Mouse (Mus musculus): Measurements from ENCODE around the gene Cdh13. TPM values are rescaled to one million over a fixed set of nuclear protein-coding genes. Genes with fewer than 3 reads are reported as not detected.

Cdh13 gene
- polyA plus RNA-seq, 1 experiment from 2014 or later: 0.45 TPM

- no peaks in the 10 kb centered on the region for H3K27me3 ChIP-seq
- DNase-seq: no peak
- 76% methylated on average over 10 of the region's 10 CpGs for WGBS (ENCODE audit: insufficient replicate concordance)
Measured at GRCm38 (mm10) chr8:118422624-118423023, 139.1 kb downstream of the Cdh13 start.

GRCm38 (mm10) chr8:118428941-118429340, 145.4 kb downstream of the Cdh13 start:
- Histone ChIP-seq H3K9me3 (replicated peaks) (no peaks in the 10 kb centered on the region), H3K9ac (no peak overlapping the region), H3K27me3 (no peaks in the 10 kb centered on the region), H3K4me1 (replicated peaks) (no peaks in the 10 kb centered on the region), H3K27ac (no peak overlapping the region), H3K4me2 (no peak overlapping the region), H3K4me3 (replicated peaks) (no peak overlapping the region), H3K36me3 (no peaks in the 10 kb centered on the region)
- ATAC-seq (ENCODE audit: low read depth) (no peak), DNase-seq (no peak)
- 70% methylated on average over 7 of the region's 7 CpGs for WGBS (ENCODE audit: insufficient replicate concordance)

More at GRCm38 (mm10) chr8:118422624-118423023, 139.1 kb downstream of the Cdh13 start:
- 0 out of 2 replicates have a peak, but pooled peaks cover 3% of the 10 kb centered on the region for H3K9me3 ChIP-seq (replicated peaks)
- H3K36me3 ChIP-seq: no peaks in the 10 kb centered on the region
- H3K4me1 ChIP-seq (replicated peaks): no peaks in the 10 kb centered on the region
- ATAC-seq (ENCODE audit: low read depth): no peak
- no peak overlapping the region for H3K9ac ChIP-seq
- H3K4me3 ChIP-seq (replicated peaks): no peak overlapping the region
- H3K4me2 ChIP-seq: no peak overlapping the region
- H3K27ac ChIP-seq: no peak overlapping the region

GRCm38 (mm10) chr8:118431731-118432440, 148.4 kb downstream of the Cdh13 start:
- H3K4me2 ChIP-seq: no peak overlapping the region

GRCm38 (mm10) chr8:118433553-118434180, 150.1 kb downstream of the Cdh13 start:
- H3K9me3 ChIP-seq (replicated peaks): no peaks in the 10 kb centered on the region
- DNase-seq (no peak), ATAC-seq (ENCODE audit: low read depth) (no peak)
- no peaks in the 10 kb centered on the region for H3K4me1 ChIP-seq (replicated peaks)
- no peak overlapping the region for H3K4me3 ChIP-seq (replicated peaks)
- no peak overlapping the region for H3K9ac ChIP-seq
- no peak overlapping the region for H3K4me2 ChIP-seq
- no peaks in the 10 kb centered on the region for H3K36me3 ChIP-seq
- no peaks in the 10 kb centered on the region for H3K27me3 ChIP-seq
- no peak overlapping the region for H3K27ac ChIP-seq
- 59% methylated on average over 3 of the region's 3 CpGs for WGBS (ENCODE audit: insufficient replicate concordance)

More at GRCm38 (mm10) chr8:118431731-118432440, 148.4 kb downstream of the Cdh13 start:
- Histone ChIP-seq H3K27me3 (no peaks in the 10 kb centered on the region), H3K9me3 (replicated peaks) (no peaks in the 10 kb centered on the region), H3K4me1 (replicated peaks) (no peaks in the 10 kb centered on the region), H3K36me3 (no peaks in the 10 kb centered on the region), H3K9ac (no peak overlapping the region), H3K4me3 (replicated peaks) (no peak overlapping the region), H3K27ac (no peak overlapping the region)
- WGBS (ENCODE audit: insufficient replicate concordance): 57% methylated on average over 11 of the region's 11 CpGs
- ATAC-seq (ENCODE audit: low read depth): no peak
- no peak for DNase-seq

GRCm38 (mm10) chr8:118436751-118437150, 153.2 kb downstream of the Cdh13 start:
- no peaks in the 10 kb centered on the region for H3K4me1 ChIP-seq (replicated peaks)
- no peak for DNase-seq
- H3K36me3 ChIP-seq: no peaks in the 10 kb centered on the region
- no peak overlapping the region for H3K27ac ChIP-seq
- H3K9ac ChIP-seq: no peak overlapping the region
- no peak overlapping the region for H3K4me2 ChIP-seq
- 57% methylated on average over 5 of the region's 5 CpGs for WGBS (ENCODE audit: insufficient replicate concordance)
- ATAC-seq (ENCODE audit: low read depth): no peak
- H3K27me3 ChIP-seq: no peaks in the 10 kb centered on the region
- H3K4me3 ChIP-seq (replicated peaks): no peak overlapping the region
- peaks cover 2% of the 10 kb centered on the region; the same call in 1 of the 2 replicates for H3K9me3 ChIP-seq (replicated peaks)

- WGBS (ENCODE audit: insufficient replicate concordance): 80% methylated on average over 10 of the region's 10 CpGs
- no peak overlapping the region for H3K4me2 ChIP-seq
- peaks cover 4% of the 10 kb centered on the region; the same call in 1 of the 2 replicates for H3K9me3 ChIP-seq (replicated peaks)
- H3K36me3 ChIP-seq: no peaks in the 10 kb centered on the region
- no peak overlapping the region for H3K9ac ChIP-seq
- no peaks in the 10 kb centered on the region for H3K27me3 ChIP-seq
- H3K4me1 ChIP-seq (replicated peaks): no peaks in the 10 kb centered on the region
- no peak overlapping the region for H3K4me3 ChIP-seq (replicated peaks)
- no peak for ATAC-seq (ENCODE audit: low read depth)
- no peak for DNase-seq
- H3K27ac ChIP-seq: no peak overlapping the region
Measured at GRCm38 (mm10) chr8:118437152-118437551, 153.6 kb downstream of the Cdh13 start.

- Histone ChIP-seq H3K4me2 (no peak overlapping the region), H3K9me3 (replicated peaks) (peaks cover 4% of the 10 kb centered on the region; the same call in 1 of the 2 replicates), H3K4me3 (replicated peaks) (no peak overlapping the region), H3K4me1 (replicated peaks) (no peaks in the 10 kb centered on the region), H3K27me3 (no peaks in the 10 kb centered on the region), H3K9ac (no peak overlapping the region), H3K27ac (no peak overlapping the region), H3K36me3 (no peaks in the 10 kb centered on the region)
- ATAC-seq (ENCODE audit: low read depth) (no peak), DNase-seq (no peak)
- WGBS (ENCODE audit: insufficient replicate concordance): 64% methylated on average over 3 of the region's 3 CpGs
Measured at GRCm38 (mm10) chr8:118437874-118438273, 154.3 kb downstream of the Cdh13 start.

GRCm38 (mm10) chr8:118439857-118440256, 156.3 kb downstream of the Cdh13 start:
- Histone ChIP-seq H3K27ac (no peak overlapping the region), H3K4me1 (replicated peaks) (no peaks in the 10 kb centered on the region), H3K9ac (no peak overlapping the region), H3K4me2 (no peak overlapping the region), H3K27me3 (no peaks in the 10 kb centered on the region), H3K36me3 (no peaks in the 10 kb centered on the region), H3K9me3 (replicated peaks) (peaks cover 4% of the 10 kb centered on the region; the same call in 1 of the 2 replicates), H3K4me3 (replicated peaks) (no peak overlapping the region)
- DNase-seq (no peak), ATAC-seq (ENCODE audit: low read depth) (no peak)
- WGBS (ENCODE audit: insufficient replicate concordance): 61% methylated on average over 5 of the region's 5 CpGs

- Histone ChIP-seq H3K4me3 (replicated peaks) (no peak overlapping the region), H3K4me1 (replicated peaks) (no peaks in the 10 kb centered on the region), H3K27me3 (no peaks in the 10 kb centered on the region), H3K4me2 (no peak overlapping the region), H3K9ac (no peak overlapping the region), H3K9me3 (replicated peaks) (peaks cover 7% of the 10 kb centered on the region; the same call in 1 of the 2 replicates), H3K36me3 (no peaks in the 10 kb centered on the region), H3K27ac (no peak overlapping the region)
- no peak for DNase-seq
- no peak for ATAC-seq (ENCODE audit: low read depth)
- 45% methylated on average over 3 of the region's 3 CpGs for WGBS (ENCODE audit: insufficient replicate concordance)
Measured at GRCm38 (mm10) chr8:118443361-118443760, 159.8 kb downstream of the Cdh13 start.

GRCm38 (mm10) chr8:118444651-118445207, 161.2 kb downstream of the Cdh13 start:
- no peak overlapping the region for H3K27ac ChIP-seq
- ATAC-seq (ENCODE audit: low read depth) (no peak), DNase-seq (no peak)
- H3K9ac ChIP-seq: no peak overlapping the region
- no peaks in the 10 kb centered on the region for H3K27me3 ChIP-seq
- 57% methylated on average over 8 of the region's 8 CpGs for WGBS (ENCODE audit: insufficient replicate concordance)
- H3K36me3 ChIP-seq: no peaks in the 10 kb centered on the region
- no peak overlapping the region for H3K4me2 ChIP-seq
- H3K4me3 ChIP-seq (replicated peaks): no peak overlapping the region
- peaks cover 7% of the 10 kb centered on the region; the same call in 1 of the 2 replicates for H3K9me3 ChIP-seq (replicated peaks)
- no peaks in the 10 kb centered on the region for H3K4me1 ChIP-seq (replicated peaks)

GRCm38 (mm10) chr8:118446516-118446915, 163.0 kb downstream of the Cdh13 start:
- Histone ChIP-seq H3K36me3 (no peaks in the 10 kb centered on the region), H3K4me2 (no peak overlapping the region), H3K4me1 (replicated peaks) (no peaks in the 10 kb centered on the region), H3K27me3 (no peaks in the 10 kb centered on the region), H3K27ac (no peak overlapping the region), H3K9ac (no peak overlapping the region), H3K9me3 (replicated peaks) (0 out of 2 replicates have a peak, but pooled peaks cover 7% of the 10 kb centered on the region), H3K4me3 (replicated peaks) (no peak overlapping the region)
- no peak for ATAC-seq (ENCODE audit: low read depth)
- 68% methylated on average over 9 of the region's 9 CpGs for WGBS (ENCODE audit: insufficient replicate concordance)
- DNase-seq: no peak
